Mouse (Mus musculus) heart, postnatal 25 days (tissue): ENCODE measurements around the gene Gramd1a. TPM values are rescaled to one million over a fixed set of nuclear protein-coding genes. Genes with fewer than 3 reads are reported as not detected.

ENCODE experiments used
- DNase-seq: peaks from one replicate; pipeline ENCODE4 v3.0.0; 2022; ENCODE audit warnings: low spot score
- intact Hi-C: fragments of 180-260 bp; cut with DNase I; formaldehyde crosslinking; loops from one replicate; pipeline ENCODE4 v1.15.1; 2025
- total RNA-seq, 2 experiments: library from RNA; stranded (reverse); gene quantifications; 2 replicates each; pipeline ENCODE4 v1.2.3; 2021

Gene Gramd1a
- total RNA-seq, 2 experiments from 2014 or later: 25.7 to 30.0 TPM

DNA sequence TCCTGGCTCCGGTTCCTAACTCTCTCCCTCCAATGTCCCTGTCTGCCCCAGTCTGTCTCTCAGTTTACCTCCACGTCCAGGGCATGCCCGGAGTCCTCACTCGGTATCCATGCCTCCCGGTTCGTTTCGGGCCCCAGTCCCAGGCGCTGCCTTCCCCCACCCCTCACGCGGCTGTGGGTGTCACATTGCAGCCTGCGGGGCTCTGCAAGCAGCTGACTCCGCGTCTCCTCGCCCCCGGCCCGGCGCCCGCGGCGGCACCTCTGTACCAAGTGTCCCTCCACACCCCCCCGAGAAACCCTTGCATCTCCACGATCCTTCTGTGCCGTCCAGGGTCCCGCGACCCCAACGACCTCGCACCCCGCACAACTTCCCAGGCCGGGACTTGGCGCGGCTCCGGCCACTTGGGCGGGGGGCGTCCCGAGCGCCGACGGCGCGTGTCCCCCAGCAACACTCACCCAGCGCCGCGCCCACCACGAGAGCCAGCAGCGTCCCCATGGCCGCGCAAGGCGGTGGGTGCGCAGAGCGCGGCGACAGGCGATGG lies 29.4 kb downstream of the Gramd1a start:
- intact Hi-C loops: no loop called here
- DNase-seq: no peak

DNA sequence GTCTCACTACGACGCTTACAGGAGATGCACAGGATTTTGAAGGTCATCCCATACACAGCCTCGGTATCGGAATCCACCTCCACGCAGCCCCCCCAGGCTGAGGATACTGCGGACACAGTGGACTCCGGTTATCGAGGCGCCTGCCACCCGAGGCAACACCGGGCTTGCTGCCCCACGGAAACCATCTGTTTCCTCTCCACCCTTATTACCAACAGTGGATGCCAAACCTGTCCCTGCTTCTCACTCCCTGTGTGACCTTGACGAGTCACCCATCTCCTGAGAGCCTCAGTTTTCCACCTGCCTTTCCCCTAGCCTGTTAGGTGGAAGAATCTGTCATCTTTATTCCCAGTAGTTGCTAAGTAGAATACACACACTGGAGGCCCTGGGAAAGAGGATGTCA lies 30.6 kb downstream of the Gramd1a start:
- intact Hi-C loops: no loop called here
- DNase-seq: no peak

DNA sequence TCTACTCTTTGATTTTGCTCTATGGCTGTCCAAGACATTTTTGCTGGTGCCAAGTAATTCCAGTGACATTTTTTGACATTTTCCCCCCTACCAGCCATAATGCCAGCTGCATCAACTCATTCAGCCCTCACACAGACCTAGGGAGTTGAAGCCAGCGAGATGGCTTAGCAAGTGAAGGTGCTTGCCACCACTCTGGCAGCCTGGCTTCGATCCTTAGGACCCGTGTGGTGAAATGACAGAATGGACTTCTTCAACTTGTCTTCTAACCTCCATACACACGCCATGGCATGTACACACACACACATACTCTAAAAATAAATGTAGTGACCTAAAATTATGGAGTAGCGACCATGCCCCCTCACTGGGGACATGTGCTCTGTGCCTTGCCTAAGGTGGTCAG lies 31.3 kb downstream of the Gramd1a start:
- intact Hi-C loops: no loop called here

DNA sequence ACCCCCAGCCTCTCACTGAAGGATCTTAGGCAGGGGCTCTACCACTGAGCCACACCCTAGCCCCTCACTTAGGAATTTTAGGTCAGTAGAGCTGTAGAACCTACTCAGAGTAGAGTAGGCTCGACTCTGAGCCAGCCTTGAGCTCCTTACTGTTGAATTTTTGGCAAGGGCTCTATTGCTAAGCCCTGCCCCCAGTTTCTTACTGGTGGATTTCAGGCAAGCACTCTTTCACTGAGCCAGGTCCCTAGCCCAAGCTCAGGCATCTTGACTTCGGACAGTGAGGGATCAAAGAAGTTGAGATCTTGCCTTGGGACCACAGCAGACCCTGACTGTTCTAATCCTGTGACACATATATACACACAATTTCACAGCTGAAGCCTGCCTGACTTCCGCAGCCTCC lies 32.0 kb downstream of the Gramd1a start:
- intact Hi-C loops: no loop called here

More for the DNA sequence above, 31.3 kb downstream of the Gramd1a start:
- DNase-seq: no peak

DNA sequence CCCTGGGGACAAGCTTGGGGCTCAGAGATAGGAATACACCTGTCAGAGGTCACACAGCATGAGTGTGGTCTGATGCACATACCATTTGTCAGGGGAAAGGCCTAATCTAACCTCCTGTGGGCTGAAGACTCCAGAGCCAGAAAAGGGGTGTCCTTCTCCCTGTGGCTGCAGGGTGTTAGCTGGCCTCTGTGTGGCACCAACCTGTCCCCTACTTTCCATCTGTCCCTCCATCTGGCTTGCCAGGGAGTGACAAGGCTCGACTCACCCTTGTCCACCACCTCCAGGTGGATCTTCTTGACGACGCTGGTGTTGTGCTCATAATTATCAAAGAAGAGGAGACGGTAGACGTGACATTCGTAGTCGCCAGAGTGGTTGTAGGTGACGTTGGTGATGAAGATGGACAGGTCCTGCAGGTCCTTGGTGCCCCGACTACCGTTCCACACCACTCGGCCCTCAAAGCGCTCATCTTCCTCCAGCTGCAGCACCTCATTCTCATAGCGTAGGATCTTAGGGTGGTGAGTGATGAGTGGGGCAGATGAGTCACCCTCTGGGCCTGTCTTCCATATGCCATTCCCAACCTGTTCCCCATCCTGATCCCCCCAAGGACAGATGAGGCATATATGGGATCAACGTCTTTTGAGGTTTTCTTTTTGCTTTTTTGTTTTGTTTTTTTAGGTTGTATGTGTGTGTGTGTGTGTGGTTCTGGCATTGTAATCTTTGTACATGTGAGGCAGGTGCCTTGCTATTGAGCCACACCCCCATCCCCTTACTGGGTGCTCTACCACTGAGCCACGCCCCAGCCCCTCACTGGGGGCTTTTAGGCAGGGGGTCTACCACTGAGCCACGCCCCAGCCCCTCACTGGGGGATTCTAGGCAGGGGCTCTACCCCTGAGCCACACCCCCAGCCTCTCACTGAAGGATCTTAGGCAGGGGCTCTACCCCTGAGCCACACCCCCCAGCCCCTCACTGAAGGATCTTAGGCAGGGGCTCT lies 32.8 kb downstream of the Gramd1a start:
- no peak for DNase-seq
- intact Hi-C loops: no loop called here

More for the DNA sequence above, 32.0 kb downstream of the Gramd1a start:
- DNase-seq: no peak

DNA sequence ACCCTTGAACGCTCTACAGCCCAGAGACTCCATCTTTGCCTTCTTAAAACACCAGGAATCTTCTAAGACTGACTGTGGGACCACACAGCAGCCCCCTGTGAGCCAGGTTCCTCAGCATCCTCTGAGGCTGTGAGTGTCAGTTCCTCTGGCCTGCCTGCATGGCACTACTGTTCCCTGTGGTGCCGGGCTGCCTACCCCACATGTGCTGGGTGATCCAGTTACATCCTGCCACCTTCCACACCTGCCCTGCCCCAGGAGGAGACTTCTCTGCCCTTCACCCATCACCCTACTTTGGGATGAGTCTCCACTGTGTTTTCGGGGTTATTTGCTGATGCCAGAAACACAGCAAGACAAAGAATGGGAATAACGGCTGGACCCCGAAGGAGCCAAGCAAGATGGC lies 36.1 kb downstream of the Gramd1a start:
- no peak for DNase-seq
- intact Hi-C loops: no loop called here

DNA sequence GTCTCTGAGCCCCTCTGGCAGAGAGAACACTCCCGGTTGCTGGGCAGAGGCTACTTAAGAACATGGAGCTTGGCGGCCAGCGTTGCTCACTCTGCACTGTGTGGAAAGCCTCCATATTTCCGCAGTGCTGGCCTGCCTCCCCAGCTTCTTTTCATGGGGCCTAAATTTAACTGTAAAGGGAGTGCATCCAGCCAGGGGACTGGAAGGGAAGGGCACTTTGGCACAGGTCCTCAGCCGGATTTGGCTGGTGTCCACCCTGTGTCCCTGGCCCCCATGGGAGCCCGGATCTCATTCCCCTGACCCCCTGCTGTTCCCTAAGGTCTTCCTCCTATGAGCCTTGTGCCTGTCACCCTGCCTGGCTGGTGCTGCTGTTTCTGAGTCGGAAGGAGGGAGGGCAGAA lies 37.2 kb downstream of the Gramd1a start:
- intact Hi-C loops: no loop called here
- DNase-seq: peak; percentile 26

DNA sequence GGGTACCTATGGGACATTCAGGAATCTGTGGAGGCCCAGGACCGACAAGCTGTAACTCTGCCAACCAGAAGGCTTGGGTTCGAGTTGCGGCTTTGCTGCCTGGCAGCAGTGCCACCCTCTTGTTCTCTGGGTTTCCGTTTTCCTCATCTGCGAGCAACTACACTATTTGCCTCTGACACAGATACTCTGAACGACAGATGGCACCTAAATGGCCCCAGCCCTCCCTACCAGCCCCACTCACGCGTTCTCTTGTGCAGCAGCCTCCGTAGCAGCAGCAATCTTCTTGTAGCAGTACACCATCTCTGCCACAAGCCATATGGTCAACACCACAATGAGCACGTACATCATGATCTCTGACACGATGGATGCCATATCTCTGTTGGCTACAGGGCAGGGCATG lies 38.2 kb downstream of the Gramd1a start:
- DNase-seq: no peak
- intact Hi-C loops: no loop called here

DNA sequence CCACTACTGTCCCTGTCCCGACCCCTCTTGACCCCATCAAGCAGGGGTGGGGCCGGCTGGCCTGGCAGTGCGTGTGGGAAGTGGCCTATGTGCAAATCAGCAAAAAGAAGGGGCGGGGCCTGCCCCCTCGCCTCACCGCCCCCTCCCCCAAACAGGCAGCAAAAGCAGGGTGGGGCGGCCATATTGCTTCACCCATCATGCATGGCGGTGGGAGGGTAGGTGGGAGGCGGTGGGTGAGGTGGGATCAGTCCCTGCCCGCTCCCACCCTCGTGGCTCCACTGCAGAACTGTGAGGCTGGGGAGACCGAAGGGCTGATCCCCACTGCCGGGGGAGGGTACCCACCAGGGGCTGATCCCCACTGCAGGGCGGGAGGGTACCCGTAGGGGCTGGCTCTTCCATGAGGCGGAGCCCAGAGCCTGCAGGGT lies 39.0 kb downstream of the Gramd1a start:
- DNase-seq: no peak
- intact Hi-C loops: no loop called here

DNA sequence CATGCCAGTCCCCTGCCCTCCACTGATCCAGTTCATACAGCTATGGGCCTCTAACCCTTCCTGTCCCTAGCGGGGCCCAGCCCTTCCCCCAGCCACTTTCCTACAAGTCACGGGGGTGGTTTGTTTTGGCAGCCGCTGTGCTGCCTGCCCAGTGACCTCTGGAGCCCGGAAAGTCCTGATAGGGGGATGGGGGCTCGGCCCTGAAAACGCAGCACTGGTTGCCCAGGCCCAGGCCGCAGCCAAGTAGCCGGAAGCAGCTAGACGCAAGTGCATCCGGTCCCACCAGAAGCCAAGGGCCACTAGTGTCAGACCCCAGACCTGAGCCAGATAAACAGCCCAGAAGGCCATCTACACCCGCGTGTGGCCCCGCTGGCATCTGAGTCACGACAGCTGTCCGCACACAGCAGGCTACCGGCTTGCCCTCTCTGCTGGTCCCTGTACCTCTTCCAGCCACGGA lies 40.1 kb downstream of the Gramd1a start:
- DNase-seq: peak; percentile 72
- intact Hi-C loops: no loop called here

DNA sequence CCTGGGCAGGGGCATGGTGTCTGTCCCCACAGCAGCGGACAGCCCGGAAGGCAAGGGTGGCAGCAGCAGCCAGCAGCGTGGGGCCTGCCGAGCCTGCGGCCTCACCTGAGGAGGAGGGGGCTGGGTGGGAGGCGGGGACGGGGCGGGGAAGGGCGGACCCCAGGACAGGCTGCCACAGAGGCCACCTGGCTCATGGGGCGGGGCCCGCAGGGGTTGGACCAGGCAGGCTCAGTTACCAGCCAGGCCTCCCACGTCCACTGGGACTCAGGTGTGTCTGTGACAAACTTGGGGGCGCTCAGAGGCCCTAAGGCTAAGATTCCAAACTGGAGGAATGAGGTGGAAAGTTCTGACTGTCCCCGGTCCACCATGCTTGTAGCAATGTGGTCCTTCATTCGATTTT lies 40.5 kb downstream of the Gramd1a start, which contains the start of gene Hpn:
Gene Hpn (minus strand): TSS at position 109 of the 400 bp plus-strand sequence.
- no peak for DNase-seq
- intact Hi-C loops: no loop called here

DNA sequence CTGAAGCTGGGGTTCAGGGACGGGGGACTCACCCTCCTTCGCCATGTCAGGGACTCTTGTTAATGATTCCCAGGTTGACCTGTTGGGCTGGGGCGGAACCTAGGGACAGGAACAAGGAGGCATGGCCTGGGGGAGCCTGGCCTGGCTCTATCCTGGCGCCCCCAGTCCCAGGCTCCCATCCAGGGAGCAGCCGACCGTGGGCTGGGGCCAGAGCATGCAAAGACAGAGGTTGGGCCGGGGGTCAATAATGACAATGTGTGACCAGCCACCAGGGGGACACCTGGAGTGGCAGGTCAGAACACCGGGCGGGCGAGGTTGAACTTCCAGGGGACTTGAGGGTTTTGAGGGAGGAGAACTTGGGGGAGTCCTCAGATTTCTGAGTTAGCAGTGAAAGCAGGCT lies 41.0 kb downstream of the Gramd1a start:
- intact Hi-C loops: no loop called here
- DNase-seq: no peak

DNA sequence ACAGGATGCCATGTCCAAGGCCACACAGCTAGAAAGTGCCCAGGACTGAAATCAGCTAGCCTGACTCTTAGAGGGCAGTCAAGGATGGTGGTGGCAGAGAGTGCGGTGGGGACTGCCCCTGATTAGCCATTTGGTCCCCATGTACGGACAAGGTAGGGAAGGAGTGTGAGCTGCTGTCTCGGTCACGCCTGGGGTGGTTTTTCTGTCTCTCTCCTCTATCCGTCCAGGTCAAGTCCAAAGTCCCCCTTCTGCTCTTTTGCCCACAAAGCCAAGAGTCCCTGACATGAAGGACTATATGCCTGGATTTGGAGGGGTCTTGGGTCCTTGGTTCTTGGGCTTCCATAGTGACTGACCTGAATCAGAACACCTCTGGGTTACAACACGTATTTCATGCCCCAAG lies 41.9 kb downstream of the Gramd1a start:
- DNase-seq: no peak
- intact Hi-C loops: no loop called here

DNA sequence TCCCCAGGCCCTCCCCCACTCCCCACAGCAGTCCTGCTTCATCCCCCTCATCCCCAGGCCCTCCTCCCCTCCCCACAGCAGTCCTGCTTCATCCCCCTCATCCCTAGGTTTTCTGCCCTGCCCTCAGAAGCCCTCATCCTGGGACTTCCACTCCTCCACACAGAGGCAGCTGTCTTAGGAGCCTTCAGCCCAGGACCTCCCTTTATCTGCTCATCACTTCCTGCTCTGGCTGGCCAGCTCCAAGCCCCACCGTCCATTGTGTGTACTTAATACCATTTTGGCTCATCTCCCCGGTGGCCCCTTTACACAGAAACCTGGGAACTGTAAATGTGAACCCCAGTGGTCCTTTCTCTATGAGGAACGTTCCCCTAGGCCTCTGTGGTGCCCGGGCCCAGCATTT lies 43.7 kb downstream of the Gramd1a start:
- no peak for DNase-seq
- intact Hi-C loops: no loop called here

DNA sequence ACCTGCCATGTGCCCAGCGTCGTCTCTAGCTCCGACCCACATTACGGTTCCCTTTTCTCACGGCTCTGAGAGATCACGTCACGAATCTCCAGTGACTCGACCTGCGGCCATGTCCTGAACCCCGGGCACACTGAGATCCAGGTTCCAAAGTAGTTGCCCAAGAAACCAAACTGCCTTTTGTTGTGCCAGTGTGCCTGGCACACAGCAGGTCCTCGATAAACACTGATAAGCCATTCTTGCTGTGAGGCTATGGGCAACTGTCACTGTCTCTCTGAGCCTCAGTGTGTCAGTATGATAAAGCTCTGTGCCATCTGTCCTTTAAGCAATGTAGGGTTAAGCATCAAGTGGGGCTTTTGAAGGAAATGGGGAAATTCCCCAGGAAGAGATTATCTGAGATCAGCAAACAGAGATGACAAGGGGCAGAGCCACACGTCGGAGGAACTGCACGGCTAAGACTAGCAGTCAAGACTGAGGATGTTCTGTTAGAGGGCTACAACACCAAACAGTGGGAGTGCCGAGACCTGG lies 44.8 kb downstream of the Gramd1a start:
- DNase-seq: no peak
- intact Hi-C loops: no loop called here

DNA sequence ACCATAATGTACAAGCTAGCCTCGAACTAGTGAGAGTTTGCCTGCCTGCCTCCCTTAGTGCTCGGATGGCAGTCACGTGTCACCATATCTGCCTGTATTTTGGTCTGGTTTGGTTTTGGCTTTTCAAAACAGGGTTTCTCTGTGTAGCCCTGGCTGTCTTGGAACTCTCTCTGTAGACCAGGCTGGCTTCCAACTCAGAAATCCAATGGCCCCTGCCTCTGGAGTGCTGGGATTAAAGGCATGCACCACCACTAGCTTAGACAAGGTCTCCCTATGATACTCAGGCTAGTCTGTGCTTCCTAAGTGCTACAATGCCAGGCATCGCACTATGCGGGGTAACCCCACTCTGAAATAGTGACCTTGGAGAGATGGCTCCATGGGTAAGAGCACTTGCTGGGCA lies 45.9 kb downstream of the Gramd1a start:
- intact Hi-C loops: no loop called here
- no peak for DNase-seq

DNA sequence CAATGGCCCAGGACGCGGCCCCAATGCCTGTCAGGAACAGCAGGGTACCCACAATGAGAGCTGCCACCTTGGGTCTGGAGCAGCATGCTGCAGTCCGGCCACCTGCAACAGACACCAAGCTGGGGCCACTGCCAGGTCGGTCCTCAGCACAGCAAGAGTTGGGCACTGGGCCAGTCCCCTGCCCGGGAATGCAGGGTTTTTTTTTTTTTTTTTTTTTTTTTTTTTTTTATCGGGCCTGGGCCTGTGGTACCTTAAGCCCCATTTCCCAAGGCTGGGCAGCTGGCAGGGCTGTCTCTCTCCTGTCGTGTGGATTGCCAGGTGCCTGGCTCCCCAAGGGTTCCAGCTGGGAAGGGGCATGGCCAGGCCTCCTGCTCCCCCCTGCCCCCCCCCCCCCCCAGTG lies 46.6 kb downstream of the Gramd1a start:
- no peak for DNase-seq
- intact Hi-C loops: no loop called here

DNA sequence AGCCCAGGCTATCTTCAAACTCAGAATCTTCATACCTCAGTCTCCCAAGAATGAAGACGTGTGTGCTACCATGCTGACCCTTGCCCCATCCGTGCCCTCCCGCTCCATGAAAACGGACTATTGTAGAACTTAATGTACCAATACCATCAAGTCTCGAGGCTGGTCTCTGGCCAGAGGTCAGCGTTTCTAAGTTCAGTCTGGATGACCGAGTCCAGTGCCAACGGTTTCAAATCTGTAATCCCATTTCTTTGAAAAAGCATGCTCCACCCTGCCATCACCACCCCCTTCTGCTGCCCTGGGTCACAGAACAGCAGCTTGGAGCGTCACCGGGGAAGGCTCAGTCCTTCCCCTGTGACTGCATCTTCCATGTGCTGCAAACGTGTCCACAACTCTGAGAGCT lies 47.9 kb downstream of the Gramd1a start:
- DNase-seq: no peak
- intact Hi-C loops: no loop called here

DNA sequence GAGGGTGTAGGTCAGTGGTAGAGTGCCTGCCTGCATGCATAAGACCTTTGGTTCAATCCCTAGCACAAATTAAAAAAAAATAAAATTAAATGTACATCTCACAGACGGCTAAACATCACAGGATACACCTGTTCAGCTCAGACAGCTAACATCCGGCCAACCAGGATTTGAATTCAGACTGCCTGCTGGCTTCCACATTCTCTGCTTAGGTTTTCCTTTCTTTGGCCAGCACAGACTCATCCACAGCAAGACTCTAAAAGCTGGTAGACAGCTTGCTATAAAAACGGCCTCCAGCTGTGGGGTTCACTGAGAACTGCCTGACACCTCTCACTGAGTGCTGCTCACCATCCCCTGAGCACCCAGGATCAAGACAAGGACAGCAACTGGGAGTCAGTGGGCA lies 49.5 kb downstream of the Gramd1a start:
- intact Hi-C loops: no loop called here
- DNase-seq: no peak

DNA sequence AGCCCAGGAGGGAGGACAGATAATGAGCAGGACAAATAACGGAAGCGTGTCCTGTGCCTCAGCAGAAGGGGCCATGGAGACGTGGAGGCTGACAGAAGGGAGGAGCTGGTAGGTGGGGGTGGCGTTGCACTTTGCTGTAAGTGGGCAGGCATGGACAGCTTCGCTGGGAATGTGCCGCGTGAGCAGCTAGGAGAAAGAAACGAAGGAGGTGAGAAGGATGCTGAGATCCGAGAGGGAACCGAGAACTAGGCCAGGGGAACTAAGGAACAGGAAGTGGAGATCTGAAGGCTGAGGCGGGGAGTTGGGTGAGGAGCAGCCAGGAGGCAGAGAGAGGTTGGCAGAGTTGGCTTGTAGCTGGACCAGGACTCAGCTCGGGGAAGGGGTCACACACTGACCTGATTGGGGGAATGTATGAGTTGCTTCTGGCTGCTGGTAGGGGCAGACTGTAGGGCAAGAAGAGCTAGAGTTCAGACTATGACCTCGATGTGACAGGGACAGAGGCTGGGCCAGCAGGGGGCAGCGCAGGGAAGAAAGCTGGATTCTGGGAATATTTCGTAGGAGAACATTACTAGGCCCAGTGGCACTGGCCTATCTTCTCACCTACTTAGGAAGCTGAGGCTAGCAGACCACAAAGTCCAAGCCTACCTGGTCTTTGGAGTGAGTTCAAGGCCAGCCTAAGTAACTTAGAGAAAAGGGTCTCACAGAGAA lies 50.5 kb downstream of the Gramd1a start:
- intact Hi-C loops: loop anchor here (1.0 to 2.0 kb wide), 2 partner anchors 67 to 72 kb away; no protein-coding TSS in a partner anchor
- no peak for DNase-seq
